Mouse (Mus musculus): ENCODE results near the gene Gm973. TPM values are rescaled to one million over a fixed set of nuclear protein-coding genes. Genes with fewer than 3 reads are reported as not detected.

Gene Gm973
- polyA plus RNA-seq, 1 experiment from 2014 or later = 9.5 TPM

GRCm38 (mm10) chr1:59548486-59548885, 32.4 kb downstream of the Gm973 start:
- no peak overlapping the region for H3K4me2 ChIP-seq (replicated peaks; ENCODE audit: low read depth, low read length)
- H3K4me3 ChIP-seq (ENCODE audit: low read depth, low read length) = no peak overlapping the region
- 0 out of 2 replicates have a peak, but pooled peaks cover 2% of the 10 kb centered on the region for H3K4me1 ChIP-seq (replicated peaks; ENCODE audit: control insufficient read depth, insufficient read depth, low read length)
- DNase-seq (ENCODE audit: low spot score) = no peak
- WGBS = 79% methylated on average over 5 of the region's 5 CpGs
- ATAC-seq (ENCODE audit: low FRiP score) = no peak
- no peaks in the 10 kb centered on the region for H3K27me3 ChIP-seq (ENCODE audit: control insufficient read depth, insufficient read depth, low read length)
- no peaks in the 10 kb centered on the region for H3K36me3 ChIP-seq (ENCODE audit: control insufficient read depth, insufficient read depth, low read length)
- H3K27ac ChIP-seq (ENCODE audit: low read depth, low read length) = no peak overlapping the region
- H3K9ac ChIP-seq (ENCODE audit: low read depth, low read length) = no peak overlapping the region
- no peaks in the 10 kb centered on the region for H3K9me3 ChIP-seq (ENCODE audit: control insufficient read depth, low read length)

- Histone ChIP-seq H3K9ac (ENCODE audit: low read depth, low read length) (no peak overlapping the region), H3K9me3 (ENCODE audit: control insufficient read depth, low read length) (no peaks in the 10 kb centered on the region), H3K27ac (ENCODE audit: low read depth, low read length) (no peak overlapping the region), H3K4me3 (ENCODE audit: low read depth, low read length) (no peak overlapping the region), H3K27me3 (ENCODE audit: control insufficient read depth, insufficient read depth, low read length) (no peaks in the 10 kb centered on the region), H3K36me3 (ENCODE audit: control insufficient read depth, insufficient read depth, low read length) (no peaks in the 10 kb centered on the region), H3K4me2 (replicated peaks; ENCODE audit: low read depth, low read length) (no peak overlapping the region), H3K4me1 (replicated peaks; ENCODE audit: control insufficient read depth, insufficient read depth, low read length) (0 out of 2 replicates have a peak, but pooled peaks cover 5% of the 10 kb centered on the region)
- ATAC-seq (ENCODE audit: low FRiP score) (no peak), DNase-seq (ENCODE audit: low spot score) (peak; percentile 17)
- 67% methylated on average over 7 of the region's 7 CpGs for WGBS
Measured at GRCm38 (mm10) chr1:59549036-59549675, 33.1 kb downstream of the Gm973 start.

DNA sequence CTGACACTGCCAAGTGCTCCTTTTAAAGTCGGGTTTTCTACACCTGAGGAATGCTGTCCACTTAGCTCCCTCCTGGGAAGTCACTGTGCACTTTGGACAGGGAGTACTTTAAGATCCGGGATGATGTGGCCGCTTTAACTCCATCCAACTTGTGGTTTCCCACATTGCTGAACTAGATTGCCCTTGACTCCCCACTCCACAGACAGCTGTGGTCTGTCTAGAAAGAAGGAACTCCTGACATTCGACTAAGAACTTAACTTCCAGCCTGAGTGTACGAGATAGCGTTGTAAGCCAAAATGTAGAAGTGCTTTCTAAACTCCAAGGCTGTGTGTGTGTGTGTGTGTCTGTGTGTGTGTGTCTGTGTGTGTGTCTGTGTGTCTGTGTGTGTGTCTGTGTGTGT, 34.2 kb downstream of the Gm973 start:
- Histone ChIP-seq H3K4me1 (replicated peaks; ENCODE audit: control insufficient read depth, insufficient read depth, low read length) (0 out of 2 replicates have a peak, but pooled peaks cover 5% of the 10 kb centered on the region), H3K9me3 (ENCODE audit: control insufficient read depth, low read length) (no peaks in the 10 kb centered on the region), H3K27me3 (ENCODE audit: control insufficient read depth, insufficient read depth, low read length) (no peaks in the 10 kb centered on the region), H3K4me2 (replicated peaks; ENCODE audit: low read depth, low read length) (no peak overlapping the region), H3K9ac (ENCODE audit: low read depth, low read length) (no peak overlapping the region), H3K27ac (ENCODE audit: low read depth, low read length) (no peak overlapping the region), H3K36me3 (ENCODE audit: control insufficient read depth, insufficient read depth, low read length) (no peaks in the 10 kb centered on the region), H3K4me3 (ENCODE audit: low read depth, low read length) (no peak overlapping the region)
- ATAC-seq (ENCODE audit: low FRiP score) (no peak), DNase-seq (ENCODE audit: low spot score) (no peak)
- 84% methylated on average over 6 of the region's 6 CpGs for WGBS

DNA sequence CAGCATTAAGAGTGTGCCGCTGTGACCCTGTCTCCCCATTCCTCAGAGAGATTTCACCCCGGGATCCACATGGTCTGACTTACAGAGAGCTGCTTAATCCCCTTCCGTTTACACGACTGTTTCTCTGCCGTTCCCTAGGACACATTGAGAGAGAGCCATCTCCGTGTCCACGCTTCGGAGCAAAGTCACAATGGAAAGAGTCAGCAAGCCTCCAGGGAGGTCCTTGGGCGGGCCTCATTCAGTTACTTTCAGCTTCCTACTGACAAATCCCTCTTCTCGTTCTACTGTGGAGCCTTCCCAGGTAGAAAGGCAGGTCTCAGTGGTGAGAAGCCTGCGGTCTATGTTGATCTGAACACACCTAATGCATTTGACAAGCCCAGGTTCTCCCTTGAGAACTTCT, 34.9 kb downstream of the Gm973 start:
- Histone ChIP-seq H3K36me3 (ENCODE audit: control insufficient read depth, insufficient read depth, low read length) (no peaks in the 10 kb centered on the region), H3K4me1 (replicated peaks; ENCODE audit: control insufficient read depth, insufficient read depth, low read length) (0 out of 2 replicates have a peak, but pooled peaks cover 5% of the 10 kb centered on the region), H3K4me3 (ENCODE audit: low read depth, low read length) (no peak overlapping the region), H3K27ac (ENCODE audit: low read depth, low read length) (no peak overlapping the region), H3K9ac (ENCODE audit: low read depth, low read length) (no peak overlapping the region), H3K27me3 (ENCODE audit: control insufficient read depth, insufficient read depth, low read length) (no peaks in the 10 kb centered on the region), H3K4me2 (replicated peaks; ENCODE audit: low read depth, low read length) (no peak overlapping the region), H3K9me3 (ENCODE audit: control insufficient read depth, low read length) (no peaks in the 10 kb centered on the region)
- ATAC-seq (ENCODE audit: low FRiP score) (no peak), DNase-seq (ENCODE audit: low spot score) (no peak)
- WGBS = 71% methylated on average over 11 of the region's 11 CpGs

- H3K27ac ChIP-seq (ENCODE audit: low read depth, low read length) = no peak overlapping the region
- WGBS = 45% methylated on average over 5 of the region's 5 CpGs
- H3K9ac ChIP-seq (ENCODE audit: low read depth, low read length) = no peak overlapping the region
- ATAC-seq (ENCODE audit: low FRiP score) = peak; percentile 33; the same call in 1 of the 2 replicates
- no peak overlapping the region for H3K4me2 ChIP-seq (replicated peaks; ENCODE audit: low read depth, low read length)
- H3K4me3 ChIP-seq (ENCODE audit: low read depth, low read length) = no peak overlapping the region
- H3K27me3 ChIP-seq (ENCODE audit: control insufficient read depth, insufficient read depth, low read length) = no peaks in the 10 kb centered on the region
- no peaks in the 10 kb centered on the region for H3K9me3 ChIP-seq (ENCODE audit: control insufficient read depth, low read length)
- 0 out of 2 replicates have a peak, but pooled peaks cover 5% of the 10 kb centered on the region for H3K4me1 ChIP-seq (replicated peaks; ENCODE audit: control insufficient read depth, insufficient read depth, low read length)
- H3K36me3 ChIP-seq (ENCODE audit: control insufficient read depth, insufficient read depth, low read length) = no peaks in the 10 kb centered on the region
- DNase-seq (ENCODE audit: low spot score) = no peak
Measured at GRCm38 (mm10) chr1:59553708-59554107, 37.6 kb downstream of the Gm973 start.

GRCm38 (mm10) chr1:59563581-59563980, 47.5 kb downstream of the Gm973 start:
- H3K4me2 ChIP-seq (replicated peaks; ENCODE audit: low read depth, low read length) = no peak overlapping the region
- no peak for DNase-seq (ENCODE audit: low spot score)
- H3K9me3 ChIP-seq (ENCODE audit: control insufficient read depth, low read length) = no peaks in the 10 kb centered on the region
- no peak overlapping the region for H3K4me3 ChIP-seq (ENCODE audit: low read depth, low read length)
- no peak overlapping the region for H3K9ac ChIP-seq (ENCODE audit: low read depth, low read length)
- H3K4me1 ChIP-seq (replicated peaks; ENCODE audit: control insufficient read depth, insufficient read depth, low read length) = no peaks in the 10 kb centered on the region
- H3K27me3 ChIP-seq (ENCODE audit: control insufficient read depth, insufficient read depth, low read length) = no peaks in the 10 kb centered on the region
- no peak overlapping the region for H3K27ac ChIP-seq (ENCODE audit: low read depth, low read length)
- ATAC-seq (ENCODE audit: low FRiP score) = no peak
- no peaks in the 10 kb centered on the region for H3K36me3 ChIP-seq (ENCODE audit: control insufficient read depth, insufficient read depth, low read length)
- whole genome bisulfite sequencing = 67% methylated on average over 2 of the region's 2 CpGs

GRCm38 (mm10) chr1:59565804-59566203, 49.7 kb downstream of the Gm973 start:
- H3K9ac ChIP-seq (ENCODE audit: low read depth, low read length) = no peak overlapping the region
- WGBS = 82% methylated on average over 5 of the region's 5 CpGs
- no peak overlapping the region for H3K4me2 ChIP-seq (replicated peaks; ENCODE audit: low read depth, low read length)
- no peaks in the 10 kb centered on the region for H3K36me3 ChIP-seq (ENCODE audit: control insufficient read depth, insufficient read depth, low read length)
- H3K4me3 ChIP-seq (ENCODE audit: low read depth, low read length) = no peak overlapping the region
- H3K27ac ChIP-seq (ENCODE audit: low read depth, low read length) = no peak overlapping the region
- no peaks in the 10 kb centered on the region for H3K4me1 ChIP-seq (replicated peaks; ENCODE audit: control insufficient read depth, insufficient read depth, low read length)
- ATAC-seq (ENCODE audit: low FRiP score) = no peak
- DNase-seq (ENCODE audit: low spot score) = no peak
- no peaks in the 10 kb centered on the region for H3K27me3 ChIP-seq (ENCODE audit: control insufficient read depth, insufficient read depth, low read length)
- H3K9me3 ChIP-seq (ENCODE audit: control insufficient read depth, low read length) = no peaks in the 10 kb centered on the region

- Histone ChIP-seq H3K4me1 (replicated peaks; ENCODE audit: control insufficient read depth, insufficient read depth, low read length) (no peaks in the 10 kb centered on the region), H3K4me2 (replicated peaks; ENCODE audit: low read depth, low read length) (no peak overlapping the region), H3K27ac (ENCODE audit: low read depth, low read length) (no peak overlapping the region), H3K36me3 (ENCODE audit: control insufficient read depth, insufficient read depth, low read length) (no peaks in the 10 kb centered on the region), H3K27me3 (ENCODE audit: control insufficient read depth, insufficient read depth, low read length) (no peaks in the 10 kb centered on the region), H3K9me3 (ENCODE audit: control insufficient read depth, low read length) (no peaks in the 10 kb centered on the region), H3K4me3 (ENCODE audit: low read depth, low read length) (no peak overlapping the region), H3K9ac (ENCODE audit: low read depth, low read length) (no peak overlapping the region)
- no peak for ATAC-seq (ENCODE audit: low FRiP score)
- no peak for DNase-seq (ENCODE audit: low spot score)
- WGBS = 70% methylated on average over 7 of the region's 7 CpGs
Measured at GRCm38 (mm10) chr1:59566281-59566680, 50.2 kb downstream of the Gm973 start.

DNA sequence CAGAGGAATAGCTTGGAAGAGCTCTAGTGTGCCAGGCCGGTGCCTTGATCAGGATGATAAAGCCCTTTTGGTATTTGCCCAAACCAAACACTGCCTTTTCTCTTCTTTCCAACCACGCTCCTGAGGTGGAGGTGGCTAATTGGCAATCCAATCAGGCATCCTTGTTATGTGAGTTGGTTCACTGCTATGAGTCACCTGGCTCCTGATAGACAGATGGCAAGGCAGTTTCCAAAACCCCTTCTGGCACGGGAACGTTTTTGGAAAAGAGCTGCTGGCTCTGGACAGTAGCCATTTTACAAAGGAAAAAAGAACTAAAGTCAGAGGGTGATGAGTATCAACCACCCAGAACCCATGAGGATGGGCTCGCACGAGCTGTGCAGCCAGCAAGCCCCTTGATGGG, 50.9 kb downstream of the Gm973 start:
- Histone ChIP-seq H3K36me3 (ENCODE audit: control insufficient read depth, insufficient read depth, low read length) (no peaks in the 10 kb centered on the region), H3K27me3 (ENCODE audit: control insufficient read depth, insufficient read depth, low read length) (no peaks in the 10 kb centered on the region), H3K9ac (ENCODE audit: low read depth, low read length) (no peak overlapping the region), H3K4me3 (ENCODE audit: low read depth, low read length) (no peak overlapping the region), H3K4me1 (replicated peaks; ENCODE audit: control insufficient read depth, insufficient read depth, low read length) (no peaks in the 10 kb centered on the region), H3K4me2 (replicated peaks; ENCODE audit: low read depth, low read length) (no peak overlapping the region), H3K27ac (ENCODE audit: low read depth, low read length) (no peak overlapping the region), H3K9me3 (ENCODE audit: control insufficient read depth, low read length) (no peaks in the 10 kb centered on the region)
- no peak for DNase-seq (ENCODE audit: low spot score)
- 76% methylated on average over 6 of the region's 6 CpGs for WGBS
- ATAC-seq (ENCODE audit: low FRiP score) = no peak

Data from hindbrain, embryonic 11.5 days (tissue).